Mouse (Mus musculus): ENCODE results near the gene Arpc3. TPM values are rescaled to one million over a fixed set of nuclear protein-coding genes. Genes with fewer than 3 reads are reported as not detected.

Gene Arpc3
- total RNA-seq, 2 experiments from 2014 or later = 45.2 to 62.8 TPM

- no peak for TF ChIP-seq CTCF (IDR thresholded peaks at IDR 0.05)
These were observed 31.4 kb downstream of the Arpc3 start for GRCm38 (mm10) chr5:122423083-122423482.

GRCm38 (mm10) chr5:122425550-122425949, 33.9 kb downstream of the Arpc3 start:
- Histone ChIP-seq H3K27ac (no peak overlapping the region), H3K4me3 (no peak overlapping the region)
- peak; percentile 2; the same call in 1 of the 2 replicates for TF ChIP-seq CTCF (IDR thresholded peaks at IDR 0.05)
- no peak for DNase-seq
- intact Hi-C loops (cut with DNase I) = no loop called here

More at GRCm38 (mm10) chr5:122423083-122423482, 31.4 kb downstream of the Arpc3 start:
- intact Hi-C loops (cut with DNase I) = loop anchor here (5.0 kb wide), 1 partner anchor 204 kb away; no protein-coding TSS in a partner anchor
- Histone ChIP-seq H3K4me3 (peak overlapping the region; percentile 89), H3K27ac (peak overlapping the region; percentile 94)
- no peak for DNase-seq

GRCm38 (mm10) chr5:122430036-122430775, 38.5 kb downstream of the Arpc3 start:
- H3K27ac ChIP-seq = no peak overlapping the region
- DNase-seq = no peak
- intact Hi-C loops (cut with DNase I) = no loop called here
- no peak for TF ChIP-seq CTCF (IDR thresholded peaks at IDR 0.05)
- no peak overlapping the region for H3K4me3 ChIP-seq

GRCm38 (mm10) chr5:122431221-122431620, 39.5 kb downstream of the Arpc3 start:
- intact Hi-C loops (cut with DNase I) = no loop called here
- Histone ChIP-seq H3K27ac (no peak overlapping the region), H3K4me3 (no peak overlapping the region)
- no peak for DNase-seq
- TF ChIP-seq CTCF (IDR thresholded peaks at IDR 0.05) = no peak

GRCm38 (mm10) chr5:122434541-122434940, 42.9 kb downstream of the Arpc3 start:
- no peak overlapping the region for H3K27ac ChIP-seq
- no peak for DNase-seq
- H3K4me3 ChIP-seq = no peak overlapping the region
- intact Hi-C loops (cut with DNase I) = no loop called here
- peak; percentile 26; the same call in 1 of the 2 replicates for TF ChIP-seq CTCF (IDR thresholded peaks at IDR 0.05)

GRCm38 (mm10) chr5:122439400-122440094, 47.9 kb downstream of the Arpc3 start:
- no peak for DNase-seq
- intact Hi-C loops (cut with DNase I) = no loop called here
- H3K27ac ChIP-seq = peak overlapping the region; percentile 85
- peak overlapping the region; percentile 42 for H3K4me3 ChIP-seq
- no peak for TF ChIP-seq CTCF (IDR thresholded peaks at IDR 0.05)

GRCm38 (mm10) chr5:122440095-122440630, 48.5 kb downstream of the Arpc3 start:
- Histone ChIP-seq H3K4me3 (peak overlapping the region; percentile 35), H3K27ac (peak overlapping the region; percentile 85)
- no peak for DNase-seq
- intact Hi-C loops (cut with DNase I) = no loop called here
- no peak for TF ChIP-seq CTCF (IDR thresholded peaks at IDR 0.05)

GRCm38 (mm10) chr5:122444492-122444891, 52.8 kb downstream of the Arpc3 start:
- DNase-seq = no peak
- intact Hi-C loops (cut with DNase I) = no loop called here
- H3K4me3 ChIP-seq = no peak overlapping the region
- no peak for TF ChIP-seq CTCF (IDR thresholded peaks at IDR 0.05)
- H3K27ac ChIP-seq = no peak overlapping the region

GRCm38 (mm10) chr5:122445051-122445610, 53.5 kb downstream of the Arpc3 start:
- intact Hi-C loops (cut with DNase I) = no loop called here
- Histone ChIP-seq H3K27ac (no peak overlapping the region), H3K4me3 (no peak overlapping the region)
- no peak for DNase-seq
- no peak for TF ChIP-seq CTCF (IDR thresholded peaks at IDR 0.05)

- TF ChIP-seq CTCF (IDR thresholded peaks at IDR 0.05) = no peak
- no peak overlapping the region for H3K27ac ChIP-seq
- intact Hi-C loops (cut with DNase I) = no loop called here
- DNase-seq = no peak
- no peak overlapping the region for H3K4me3 ChIP-seq
These were observed 56.2 kb downstream of the Arpc3 start for GRCm38 (mm10) chr5:122447857-122448256.

GRCm38 (mm10) chr5:122448869-122449268, 57.2 kb downstream of the Arpc3 start:
- DNase-seq = no peak
- TF ChIP-seq CTCF (IDR thresholded peaks at IDR 0.05) = no peak
- Histone ChIP-seq H3K27ac (no peak overlapping the region), H3K4me3 (no peak overlapping the region)
- intact Hi-C loops (cut with DNase I) = no loop called here

GRCm38 (mm10) chr5:122449946-122450345, 58.3 kb downstream of the Arpc3 start:
- no peak overlapping the region for H3K4me3 ChIP-seq
- TF ChIP-seq CTCF (IDR thresholded peaks at IDR 0.05) = no peak
- H3K27ac ChIP-seq = no peak overlapping the region
- intact Hi-C loops (cut with DNase I) = no loop called here
- no peak for DNase-seq

GRCm38 (mm10) chr5:122450913-122451317, 59.2 kb downstream of the Arpc3 start:
- no peak for TF ChIP-seq CTCF (IDR thresholded peaks at IDR 0.05)
- Histone ChIP-seq H3K4me3 (no peak overlapping the region), H3K27ac (no peak overlapping the region)
- intact Hi-C loops (cut with DNase I) = no loop called here
- no peak for DNase-seq

Data from gastrocnemius, adult 2 months (tissue).